Mouse (Mus musculus): ENCODE measurements around the gene Maneal. TPM values are rescaled to one million over a fixed set of nuclear protein-coding genes. Genes with fewer than 3 reads are reported as not detected.

Maneal gene
- total RNA-seq, 2 experiments from 2014 or later = 54.0 TPM

Other genes starting within 250 kb of the Maneal start
- gene Pou3f1, start 205.4 kb downstream of the Maneal start, total RNA-seq (2021) = 10 to 100 TPM; 31.3 to 33.5 TPM
- 10 to 100 TPM; 15.2 to 15.8 TPM for gene Utp11, start 168.6 kb downstream of the Maneal start, total RNA-seq (2021)
- gene Fhl3, start 161.5 kb downstream of the Maneal start, total RNA-seq (2021) = 1 to 10 TPM; 3.8 to 4.5 TPM
- gene Sf3a3, start 147.4 kb downstream of the Maneal start, total RNA-seq (2021) = 10 to 100 TPM; 36.3 to 36.6 TPM
- gene Inpp5b, start 120.3 kb downstream of the Maneal start, total RNA-seq (2021) = 10 to 100 TPM; 34.8 to 38.5 TPM
- 10 to 100 TPM; 22.8 to 24.4 TPM for gene Mtf1, start 60.1 kb downstream of the Maneal start, total RNA-seq (2021)
- gene Yrdc, start 11.5 kb downstream of the Maneal start, total RNA-seq (2021) = 10 to 100 TPM; 27.9 to 33.3 TPM
- gene 1110065P20Rik, start 11.0 kb downstream of the Maneal start, total RNA-seq (2021) = 10 to 100 TPM; 87.8 to 97.6 TPM
- 10 to 100 TPM; 25.4 to 27.5 TPM for gene Epha10, start 18.7 kb upstream of the Maneal start, total RNA-seq (2021)
- gene 9930104L06Rik, start 74.9 kb upstream of the Maneal start, total RNA-seq (2021) = 10 to 100 TPM; 16.3 to 19.3 TPM
- gene Cdca8, start 77.1 kb upstream of the Maneal start, total RNA-seq (2021) = 1 to 10 TPM; 4.0 to 4.4 TPM
- gene Rspo1, start 124.3 kb upstream of the Maneal start, total RNA-seq (2021) = 1 to 10 TPM; 3.5 to 4.1 TPM
- gene Gnl2, start 154.4 kb upstream of the Maneal start, total RNA-seq (2021) = 10 to 100 TPM; 75.2 to 77.3 TPM
- under 1 TPM; 0.16 to 0.21 TPM for gene Dnali1, start 203.5 kb upstream of the Maneal start, total RNA-seq (2021)
- gene Snip1, start 204.5 kb upstream of the Maneal start, total RNA-seq (2021) = 10 to 100 TPM; 12.8 to 13.7 TPM
- 100 to 1,000 TPM; 142 to 151 TPM for gene Meaf6, start 223.0 kb upstream of the Maneal start, total RNA-seq (2021)

Measured in left cerebral cortex, postnatal 10 days (tissue).